Mouse (Mus musculus): ENCODE measurements at regions not wholly inside any gene's neighbourhood (a gene's known extent, or its start where the extent isn't known, plus 50 kb on each side); places are given as distances from the start of the nearest gene placed in this dataset.
A peak's percentile ranks its signal among the peaks of the same experiment; 100 is the strongest.

GRCm38 (mm10) chr6:100109979-100110378, 177.3 kb downstream of the Rybp start:
- Histone ChIP-seq H3K79me2 (ENCODE audit: control insufficient read depth, insufficient read depth) (no peaks in the 10 kb centered on the region), H3K4me2 (ENCODE audit: low read depth) (no peak overlapping the region)
- TF ChIP-seq POLR2A (IDR thresholded peaks at IDR 0.05; ENCODE audit: insufficient read length, low read depth) (no peak), E2F4 (IDR thresholded peaks at IDR 0.05; ENCODE audit: insufficient read depth) (no peak), USF1 (IDR thresholded peaks at IDR 0.05; ENCODE audit: low read depth) (no peak), POLR2AphosphoS2 (IDR thresholded peaks at IDR 0.05; ENCODE audit: insufficient read length, low read depth) (no peak), MYOG (IDR thresholded peaks at IDR 0.05; ENCODE audit: control insufficient read depth in 1 of 3, insufficient read depth in 1 of 3, insufficient read length in 2 of 3, low read depth in 2 of 3) (no peak), TCF12 (IDR thresholded peaks at IDR 0.05; ENCODE audit: insufficient read depth, poor library complexity, severe bottlenecking) (no peak), SRF (IDR thresholded peaks at IDR 0.05; ENCODE audit: control insufficient read depth, insufficient read length, low read depth) (no peak), REST (IDR thresholded peaks at IDR 0.05; ENCODE audit: insufficient read depth, insufficient read length) (no peak), CEBPB (IDR thresholded peaks at IDR 0.05; ENCODE audit: insufficient read depth, poor library complexity, severe bottlenecking) (no peak), TCF3 (IDR thresholded peaks at IDR 0.05; ENCODE audit: insufficient read length, low read depth) (no peak), MAX (IDR thresholded peaks at IDR 0.05; ENCODE audit: low read depth) (no peak), MYOD1 (IDR thresholded peaks at IDR 0.05; ENCODE audit: control insufficient read depth in 1 of 3, insufficient read length in 2 of 3, low read depth in 2 of 3) (no peak)

GRCm38 (mm10) chr6:100109351-100109750, 177.9 kb downstream of the Rybp start:
- Histone ChIP-seq H3K79me2 (ENCODE audit: control insufficient read depth, insufficient read depth) (no peaks in the 10 kb centered on the region), H3K36me3 (ENCODE audit: control insufficient read depth, insufficient read depth) (no peaks in the 10 kb centered on the region), H3ac (ENCODE audit: control insufficient read depth, insufficient read length) (no peak overlapping the region), H3K4me3 (no peak overlapping the region), H3K27me3 (ENCODE audit: control insufficient read depth, insufficient read depth, insufficient read length) (peaks cover 42% of the 10 kb centered on the region), H3K4me2 (ENCODE audit: low read depth) (no peak overlapping the region)
- TF ChIP-seq REST (IDR thresholded peaks at IDR 0.05; ENCODE audit: insufficient read depth, insufficient read length) (no peak), TCF3 (IDR thresholded peaks at IDR 0.05; ENCODE audit: insufficient read length, low read depth) (peak; percentile 40), POLR2AphosphoS2 (IDR thresholded peaks at IDR 0.05; ENCODE audit: insufficient read length, low read depth) (no peak), MYOD1 (IDR thresholded peaks at IDR 0.05; ENCODE audit: control insufficient read depth in 1 of 3, insufficient read length in 2 of 3, low read depth in 2 of 3) (peak in 2 of 3 experiments; percentile 26 to 67), USF1 (IDR thresholded peaks at IDR 0.05; ENCODE audit: low read depth) (no peak), TCF12 (IDR thresholded peaks at IDR 0.05; ENCODE audit: insufficient read depth, poor library complexity, severe bottlenecking) (no peak), E2F4 (IDR thresholded peaks at IDR 0.05; ENCODE audit: insufficient read depth) (no peak), CEBPB (IDR thresholded peaks at IDR 0.05; ENCODE audit: insufficient read depth, poor library complexity, severe bottlenecking) (no peak), POLR2A (IDR thresholded peaks at IDR 0.05; ENCODE audit: insufficient read length, low read depth) (no peak), SRF (IDR thresholded peaks at IDR 0.05; ENCODE audit: control insufficient read depth, insufficient read length, low read depth) (no peak), MYOG (IDR thresholded peaks at IDR 0.05; ENCODE audit: control insufficient read depth in 1 of 3, insufficient read depth in 1 of 3, insufficient read length in 2 of 3, low read depth in 2 of 3) (peak in 2 of 3 experiments; percentile 31 to 91), MAX (IDR thresholded peaks at IDR 0.05; ENCODE audit: low read depth) (no peak)

More at GRCm38 (mm10) chr6:100109979-100110378, 177.3 kb downstream of the Rybp start:
- Histone ChIP-seq H3K27me3 (ENCODE audit: control insufficient read depth, insufficient read depth, insufficient read length) (peaks cover 35% of the 10 kb centered on the region), H3K36me3 (ENCODE audit: control insufficient read depth, insufficient read depth) (no peaks in the 10 kb centered on the region), H3K4me3 (no peak overlapping the region), H3ac (ENCODE audit: control insufficient read depth, insufficient read length) (no peak overlapping the region)

- TF ChIP-seq MAX (IDR thresholded peaks at IDR 0.05; ENCODE audit: low read depth) (no peak), SRF (IDR thresholded peaks at IDR 0.05; ENCODE audit: control insufficient read depth, insufficient read length, low read depth) (no peak)
- Histone ChIP-seq H3ac (ENCODE audit: control insufficient read depth, insufficient read length) (no peak overlapping the region), H3K36me3 (ENCODE audit: control insufficient read depth, insufficient read depth) (no peaks in the 10 kb centered on the region), H3K27me3 (ENCODE audit: control insufficient read depth, insufficient read depth, insufficient read length) (peaks cover 54% of the 10 kb centered on the region), H3K79me2 (ENCODE audit: control insufficient read depth, insufficient read depth) (no peaks in the 10 kb centered on the region), H3K4me2 (ENCODE audit: low read depth) (no peak overlapping the region), H3K4me3 (no peak overlapping the region)
Observed at GRCm38 (mm10) chr6:100107508-100107907, 179.8 kb downstream of the Rybp start.

GRCm38 (mm10) chr6:100107066-100107465, 180.2 kb downstream of the Rybp start:
- Histone ChIP-seq H3K4me2 (ENCODE audit: low read depth) (no peak overlapping the region), H3ac (ENCODE audit: control insufficient read depth, insufficient read length) (no peak overlapping the region), H3K36me3 (ENCODE audit: control insufficient read depth, insufficient read depth) (no peaks in the 10 kb centered on the region), H3K4me3 (no peak overlapping the region), H3K27me3 (ENCODE audit: control insufficient read depth, insufficient read depth, insufficient read length) (peaks cover 58% of the 10 kb centered on the region), H3K79me2 (ENCODE audit: control insufficient read depth, insufficient read depth) (no peaks in the 10 kb centered on the region)
- no peak for TF ChIP-seq POLR2AphosphoS2 (IDR thresholded peaks at IDR 0.05; ENCODE audit: insufficient read length, low read depth)
- no peak for TF ChIP-seq MYOG (IDR thresholded peaks at IDR 0.05; ENCODE audit: control insufficient read depth in 1 of 3, insufficient read depth in 1 of 3, insufficient read length in 2 of 3, low read depth in 2 of 3)
- no peak for TF ChIP-seq MYOD1 (IDR thresholded peaks at IDR 0.05; ENCODE audit: control insufficient read depth in 1 of 3, insufficient read length in 2 of 3, low read depth in 2 of 3)
- TF ChIP-seq CEBPB (IDR thresholded peaks at IDR 0.05; ENCODE audit: insufficient read depth, poor library complexity, severe bottlenecking), result no peak
- no peak for TF ChIP-seq TCF12 (IDR thresholded peaks at IDR 0.05; ENCODE audit: insufficient read depth, poor library complexity, severe bottlenecking)
- no peak for TF ChIP-seq SRF (IDR thresholded peaks at IDR 0.05; ENCODE audit: control insufficient read depth, insufficient read length, low read depth)
- TF ChIP-seq E2F4 (IDR thresholded peaks at IDR 0.05; ENCODE audit: insufficient read depth), result no peak
- TF ChIP-seq MAX (IDR thresholded peaks at IDR 0.05; ENCODE audit: low read depth), result no peak
- no peak for TF ChIP-seq USF1 (IDR thresholded peaks at IDR 0.05; ENCODE audit: low read depth)
- no peak for TF ChIP-seq POLR2A (IDR thresholded peaks at IDR 0.05; ENCODE audit: insufficient read length, low read depth)
- TF ChIP-seq TCF3 (IDR thresholded peaks at IDR 0.05; ENCODE audit: insufficient read length, low read depth), result no peak
- TF ChIP-seq REST (IDR thresholded peaks at IDR 0.05; ENCODE audit: insufficient read depth, insufficient read length), result no peak

GRCm38 (mm10) chr6:100100565-100101133, 186.6 kb downstream of the Rybp start:
- Histone ChIP-seq H3K27me3 (ENCODE audit: control insufficient read depth, insufficient read depth, insufficient read length) (peaks cover 49% of the 10 kb centered on the region), H3K79me2 (ENCODE audit: control insufficient read depth, insufficient read depth) (no peaks in the 10 kb centered on the region), H3K4me2 (ENCODE audit: low read depth) (no peak overlapping the region), H3K36me3 (ENCODE audit: control insufficient read depth, insufficient read depth) (no peaks in the 10 kb centered on the region), H3K4me3 (no peak overlapping the region), H3ac (ENCODE audit: control insufficient read depth, insufficient read length) (no peak overlapping the region)
- TF ChIP-seq TCF3 (IDR thresholded peaks at IDR 0.05; ENCODE audit: insufficient read length, low read depth) (no peak), MYOG (IDR thresholded peaks at IDR 0.05; ENCODE audit: control insufficient read depth in 1 of 3, insufficient read depth in 1 of 3, insufficient read length in 2 of 3, low read depth in 2 of 3) (no peak), E2F4 (IDR thresholded peaks at IDR 0.05; ENCODE audit: insufficient read depth) (no peak), CEBPB (IDR thresholded peaks at IDR 0.05; ENCODE audit: insufficient read depth, poor library complexity, severe bottlenecking) (no peak), SRF (IDR thresholded peaks at IDR 0.05; ENCODE audit: control insufficient read depth, insufficient read length, low read depth) (no peak), MAX (IDR thresholded peaks at IDR 0.05; ENCODE audit: low read depth) (no peak), REST (IDR thresholded peaks at IDR 0.05; ENCODE audit: insufficient read depth, insufficient read length) (no peak), MYOD1 (IDR thresholded peaks at IDR 0.05; ENCODE audit: control insufficient read depth in 1 of 3, insufficient read length in 2 of 3, low read depth in 2 of 3) (no peak), TCF12 (IDR thresholded peaks at IDR 0.05; ENCODE audit: insufficient read depth, poor library complexity, severe bottlenecking) (no peak), USF1 (IDR thresholded peaks at IDR 0.05; ENCODE audit: low read depth) (no peak), POLR2AphosphoS2 (IDR thresholded peaks at IDR 0.05; ENCODE audit: insufficient read length, low read depth) (no peak), POLR2A (IDR thresholded peaks at IDR 0.05; ENCODE audit: insufficient read length, low read depth) (no peak)
